Mouse (Mus musculus) neutrophil, adult 5-6 weeks (primary cell): ENCODE data around the gene Wdr60. TPM values are rescaled to one million over a fixed set of nuclear protein-coding genes. Genes with fewer than 3 reads are reported as not detected.
A peak's percentile ranks its signal among the peaks of the same experiment; 100 is the strongest.

ENCODE experiments used
- ATAC-seq: fragments of 151-379, 151-347 bp; 2 replicates; pipeline ENCODE4 v1.8.0; 2017; ENCODE audit warnings: mild to moderate bottlenecking, moderate TSS enrichment; ENCODE audit not compliant: insufficient number of reproducible peaks, poor library complexity, low FRiP score, severe bottlenecking; ENCODE audit errors: extremely low read depth
- total RNA-seq: library from RNA; stranded (forward); fragments of 200-1000 nt; gene quantifications from 2 replicates; pipeline ENCODE4 v1.2.3, GENCODE M21; 2017

Gene Wdr60
- total RNA-seq, 1 experiment from 2014 or later = 1.6 TPM

DNA sequence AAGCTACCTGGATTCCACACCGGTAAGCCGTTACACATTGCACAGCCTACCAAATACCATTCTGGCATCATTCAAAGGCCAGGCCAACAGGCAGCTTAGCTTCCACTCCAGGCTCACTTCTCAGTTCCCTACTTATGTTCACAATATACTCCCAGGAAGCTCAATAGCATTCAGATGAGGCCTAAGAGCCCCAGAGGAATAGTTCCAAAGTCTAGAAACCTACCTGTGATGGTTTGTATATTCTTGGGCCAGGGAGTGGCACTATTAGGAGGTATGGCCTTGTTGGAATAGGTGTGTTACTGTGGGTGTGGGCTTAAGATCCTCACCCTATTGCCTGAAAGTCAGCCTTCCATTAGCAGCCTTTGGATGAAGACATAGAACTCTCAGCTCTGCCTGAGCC is 8.2 kb upstream of the Wdr60 start:
- ATAC-seq = no peak

DNA sequence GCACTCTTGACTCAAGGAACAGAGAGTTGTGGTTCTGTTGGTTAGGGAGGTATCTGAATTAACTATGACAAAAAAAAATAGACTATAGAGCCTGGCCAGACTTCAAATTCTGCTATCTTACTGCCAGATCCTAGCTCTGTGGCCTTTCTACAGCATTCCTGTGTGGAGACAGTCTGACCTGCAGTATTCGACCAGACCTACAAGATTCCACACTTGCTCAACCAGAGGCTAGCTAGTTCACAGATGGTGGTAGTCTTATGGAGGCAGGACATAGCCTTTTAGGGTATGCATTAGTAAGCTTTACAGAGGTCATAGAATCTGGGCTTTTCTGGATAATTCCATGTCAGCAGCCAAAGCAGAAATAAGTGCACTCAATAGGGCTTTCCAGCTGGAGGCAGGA is 7.7 kb upstream of the Wdr60 start:
- ATAC-seq = no peak

DNA sequence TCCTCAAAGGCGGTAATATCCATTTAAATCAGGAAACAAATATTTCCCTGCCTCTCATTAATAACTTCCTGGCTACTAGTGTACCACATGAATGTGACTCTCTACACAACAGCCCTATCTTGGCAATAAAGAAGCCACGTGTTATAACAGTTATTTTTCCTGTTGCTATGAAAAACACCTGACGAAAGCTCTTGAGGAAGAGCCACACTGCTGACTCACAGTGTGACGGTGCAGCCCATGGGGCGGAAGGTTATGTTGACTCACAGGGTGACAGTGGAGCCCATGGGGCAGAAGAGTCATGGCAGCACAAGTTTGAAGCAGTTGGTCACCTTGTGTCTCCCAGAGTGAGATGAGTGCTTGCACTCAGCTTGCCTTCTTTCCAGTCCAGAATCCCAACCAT is 6.6 kb upstream of the Wdr60 start:
- peak; percentile 97 for ATAC-seq

DNA sequence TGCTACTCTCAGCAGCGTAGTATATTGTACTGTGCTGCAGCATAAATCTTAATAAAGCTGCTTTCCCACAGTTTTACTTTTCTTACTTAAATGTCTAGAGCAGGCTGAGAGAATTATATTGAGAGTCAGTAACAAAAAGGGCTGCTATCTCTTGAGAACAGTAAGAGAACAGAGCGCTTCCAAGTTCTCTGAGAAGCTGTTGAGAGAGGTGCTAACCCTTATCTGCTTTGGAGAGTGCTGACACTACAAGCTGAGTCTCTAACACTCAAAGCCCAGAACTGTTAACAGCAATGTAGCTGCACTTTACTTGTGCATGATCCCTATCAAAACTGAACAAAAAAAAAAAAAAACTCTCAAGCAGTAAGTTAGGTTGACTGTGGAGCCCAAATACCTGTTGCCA is 2.5 kb upstream of the Wdr60 start:
- no peak for ATAC-seq

DNA sequence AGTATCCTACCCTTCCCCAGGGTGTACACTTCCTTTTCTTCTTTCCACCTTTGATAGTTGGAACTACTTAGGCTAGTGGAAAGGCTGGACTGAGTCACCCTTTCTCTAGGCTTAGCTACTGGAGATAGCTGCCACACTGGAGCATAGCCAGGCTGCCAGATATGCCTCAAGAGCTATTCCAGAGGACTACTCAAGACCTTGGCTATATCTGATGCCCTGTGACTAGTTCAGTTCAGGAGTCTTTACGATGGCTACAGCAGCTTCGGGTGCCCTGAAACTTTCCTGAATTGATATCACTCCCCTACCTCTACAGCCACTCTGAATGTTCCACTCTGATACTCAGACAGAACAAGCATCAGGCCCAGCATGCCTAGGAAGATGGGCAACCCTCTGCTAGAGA is 1.9 kb upstream of the Wdr60 start:
- no peak for ATAC-seq

DNA sequence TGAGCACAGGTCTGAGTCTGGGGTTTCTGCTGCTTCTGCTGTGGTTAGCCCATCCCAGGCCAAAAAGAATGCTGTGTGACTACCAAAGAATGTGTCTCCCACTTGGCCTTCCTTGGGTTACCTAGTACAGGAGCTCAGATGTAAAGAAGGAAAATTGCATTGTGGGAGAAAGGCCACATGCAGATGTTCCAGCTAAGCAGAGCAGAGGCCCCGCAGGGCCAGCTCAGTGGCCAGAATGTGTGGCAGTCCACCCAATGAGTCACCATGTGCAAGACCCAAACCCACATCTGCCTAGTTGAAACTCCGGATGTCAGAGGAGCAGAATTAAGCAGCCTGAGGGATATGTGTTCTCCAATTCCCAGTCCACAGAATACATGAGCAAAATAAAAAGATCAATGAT is 4.5 kb downstream of the Wdr60 start:
- ATAC-seq = no peak

DNA sequence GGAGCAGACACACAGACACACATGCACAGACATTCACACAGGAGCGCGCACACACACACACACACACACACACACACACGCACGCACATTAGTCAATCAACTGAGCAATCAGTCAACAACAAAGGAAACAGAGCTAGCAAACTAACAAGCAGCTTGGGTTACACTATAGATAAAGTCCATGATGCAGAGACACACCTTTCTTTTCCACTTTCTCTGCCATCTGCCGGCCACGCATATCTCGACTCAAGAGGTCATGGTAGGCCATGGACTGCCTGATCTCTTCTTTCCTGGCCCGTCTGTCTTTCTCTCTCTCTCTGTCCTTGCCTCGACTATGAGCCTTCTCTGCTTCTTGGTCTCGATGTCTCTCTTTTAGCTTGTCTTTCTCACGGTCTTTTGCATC is 7.2 kb downstream of the Wdr60 start:
- ATAC-seq = no peak

DNA sequence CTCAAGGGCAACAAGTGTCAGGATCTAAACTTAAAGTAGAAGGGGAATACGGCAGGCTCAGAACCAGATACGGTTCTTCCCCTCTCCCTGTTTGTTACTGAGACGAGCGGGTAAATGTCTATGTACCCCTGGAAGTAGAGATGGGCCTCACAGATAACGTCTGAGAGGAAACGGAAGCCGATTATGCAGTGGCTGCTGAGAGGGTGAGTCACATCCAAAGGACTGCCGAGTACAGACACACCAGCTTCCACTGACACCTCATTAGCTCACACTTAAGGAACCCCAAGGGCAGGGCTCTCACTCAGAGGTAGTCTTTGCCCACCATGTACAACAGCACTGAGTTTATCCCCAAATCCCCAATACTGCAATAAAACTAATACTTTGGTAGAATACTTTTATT is 8.2 kb downstream of the Wdr60 start:
- ATAC-seq = no peak

DNA sequence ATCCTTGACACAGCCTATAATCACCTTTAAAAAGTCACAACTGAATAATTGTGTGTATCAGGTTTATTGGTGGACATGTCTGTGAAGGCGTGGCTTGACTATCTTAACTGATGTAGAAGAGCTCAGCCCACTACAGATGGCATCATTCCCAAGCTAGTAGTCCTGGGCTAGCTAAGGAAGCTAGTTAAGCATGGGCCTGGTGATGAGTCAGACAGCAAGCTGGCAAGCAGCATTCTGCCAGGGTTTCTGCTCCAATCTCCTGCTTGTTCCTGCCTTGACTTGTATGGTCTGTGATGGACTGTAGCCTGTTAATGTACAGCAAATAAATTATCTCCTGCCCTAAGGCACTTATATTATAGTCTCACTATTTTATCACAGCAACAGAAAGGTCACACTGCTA is 18.2 kb downstream of the Wdr60 start:
- ATAC-seq = no peak

DNA sequence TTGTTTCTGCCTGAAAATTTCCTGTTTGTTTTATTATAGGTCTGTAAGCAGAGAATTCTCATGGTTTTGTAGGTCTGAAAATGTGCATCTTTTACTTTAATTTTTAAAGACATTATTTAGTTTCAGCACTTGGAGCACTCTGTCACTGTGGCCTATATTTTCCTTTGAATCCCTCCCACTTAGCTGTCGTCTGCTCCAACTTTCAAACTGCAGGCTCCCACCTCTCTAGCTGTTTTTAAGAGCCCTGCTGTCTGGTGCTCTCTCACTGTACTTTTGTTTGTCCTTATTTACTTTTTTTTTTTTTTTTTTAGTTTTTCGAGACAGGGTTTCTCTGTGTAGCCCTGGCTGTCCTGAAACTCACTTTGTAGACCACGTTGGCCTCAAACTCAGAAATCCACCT is 24.0 kb downstream of the Wdr60 start:
- no peak for ATAC-seq

DNA sequence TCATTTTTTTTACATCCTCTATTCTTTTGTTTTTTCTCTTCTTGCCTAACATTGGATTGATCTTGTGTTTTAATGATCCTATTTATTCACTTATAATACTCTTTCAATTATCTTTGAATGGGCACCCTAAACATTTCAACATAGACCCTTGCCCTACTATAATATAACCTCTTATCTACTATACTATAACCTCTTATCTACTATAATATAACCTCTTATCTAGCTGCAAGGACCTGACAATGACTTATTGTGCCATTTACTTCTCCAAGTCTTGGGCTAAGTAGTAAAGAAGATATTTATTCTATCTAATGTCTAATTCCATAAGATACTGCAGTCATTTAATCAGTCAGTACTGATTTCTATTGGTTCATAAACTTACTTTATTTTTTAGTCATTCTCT is 24.5 kb downstream of the Wdr60 start:
- no peak for ATAC-seq

DNA sequence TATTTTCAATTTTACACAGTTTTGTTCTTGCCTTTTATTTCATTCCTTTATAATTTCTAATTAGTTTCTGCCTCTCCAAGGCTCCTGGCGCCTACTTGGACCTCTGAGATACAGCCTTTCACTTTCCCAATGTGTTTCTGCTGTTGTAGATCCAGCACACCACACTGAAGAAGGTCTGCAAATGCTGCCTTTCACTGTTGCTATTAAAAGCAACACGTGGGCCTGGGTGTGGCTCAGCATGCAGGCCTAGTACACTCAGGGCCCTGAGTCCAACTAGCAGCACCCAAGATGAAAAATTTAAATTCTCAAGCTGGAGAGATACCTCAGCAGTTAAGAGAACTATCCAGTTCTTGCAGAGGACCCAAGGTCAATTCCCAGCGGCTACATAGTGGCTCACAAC is 26.2 kb downstream of the Wdr60 start:
- ATAC-seq = no peak

DNA sequence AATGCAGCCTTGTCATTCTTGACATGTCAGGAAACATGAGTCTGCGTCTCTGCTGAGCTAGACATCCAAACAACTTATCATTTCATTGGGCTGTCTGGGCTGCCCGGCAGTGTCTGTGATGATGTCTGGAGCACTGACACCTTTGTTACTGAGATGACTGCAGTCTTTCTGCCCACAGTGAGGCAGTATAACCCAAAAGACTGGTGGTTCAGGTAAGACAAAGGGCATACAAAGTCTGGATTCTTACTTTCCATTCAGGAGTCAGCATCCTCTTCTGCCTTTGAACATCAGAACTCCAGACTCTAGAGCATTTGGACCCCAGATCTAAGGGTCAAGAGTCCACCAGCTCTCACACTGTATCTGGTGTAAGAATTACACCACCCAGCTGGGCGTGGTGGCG is 27.5 kb downstream of the Wdr60 start:
- ATAC-seq = 0 out of 2 replicates have a peak, but pooled peaks have one; percentile 13

DNA sequence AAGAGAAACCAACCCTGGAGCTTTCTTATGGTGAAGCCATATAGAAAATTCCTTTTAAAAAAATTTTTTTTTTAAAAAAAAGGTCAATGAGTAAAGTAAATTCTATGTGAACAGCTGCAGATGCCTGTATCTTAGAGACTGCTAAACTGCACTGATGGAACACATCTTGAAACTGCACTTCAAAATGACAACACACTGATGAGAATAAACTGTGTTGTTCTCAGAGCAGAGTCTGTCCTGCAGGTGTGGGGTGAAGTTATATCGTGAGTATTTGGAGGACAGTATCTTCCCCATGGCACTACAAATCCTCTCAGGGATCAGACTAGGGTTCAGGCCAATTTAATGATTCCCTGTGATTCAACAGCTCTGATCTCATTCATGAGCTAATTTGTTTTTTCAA is 30.8 kb downstream of the Wdr60 start:
- no peak for ATAC-seq

DNA sequence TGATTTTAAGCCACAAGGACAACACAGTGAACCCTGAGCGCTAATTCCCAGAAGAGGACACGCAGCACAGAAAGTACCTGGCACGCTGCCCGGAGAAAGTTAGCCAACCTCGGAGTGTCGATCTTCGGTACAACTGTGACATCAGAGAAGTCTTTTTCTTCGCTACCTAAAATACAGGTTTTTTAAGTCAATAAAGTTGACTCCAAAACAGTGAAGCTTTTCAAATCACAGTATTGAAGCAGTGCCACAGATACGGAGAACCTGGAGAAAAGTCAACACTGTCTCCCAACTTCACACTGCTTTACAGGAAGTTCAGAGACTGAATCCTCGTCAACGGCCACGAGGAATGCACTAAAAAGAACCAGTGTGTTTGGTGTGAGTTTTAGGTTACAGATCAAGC is 31.2 kb downstream of the Wdr60 start:
- no peak for ATAC-seq

DNA sequence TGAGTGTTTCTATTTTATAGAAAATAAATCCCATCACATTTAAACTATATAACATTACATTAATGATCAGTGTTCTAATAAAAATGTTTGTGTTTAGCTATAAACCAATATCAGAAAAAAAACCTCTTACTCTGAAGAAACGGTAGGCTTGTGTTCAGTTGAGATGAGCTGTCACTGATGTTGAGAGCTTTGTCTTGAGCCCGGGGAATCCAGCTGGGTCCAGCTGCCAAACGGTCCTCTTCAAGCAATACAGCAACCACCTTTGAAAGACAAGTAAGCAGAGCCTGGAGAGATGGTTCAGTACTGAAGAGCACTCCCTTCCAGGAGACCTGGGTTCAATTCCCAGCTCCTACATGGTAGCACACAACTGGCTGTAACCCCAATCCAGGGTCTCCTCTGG is 33.4 kb downstream of the Wdr60 start:
- no peak for ATAC-seq

DNA sequence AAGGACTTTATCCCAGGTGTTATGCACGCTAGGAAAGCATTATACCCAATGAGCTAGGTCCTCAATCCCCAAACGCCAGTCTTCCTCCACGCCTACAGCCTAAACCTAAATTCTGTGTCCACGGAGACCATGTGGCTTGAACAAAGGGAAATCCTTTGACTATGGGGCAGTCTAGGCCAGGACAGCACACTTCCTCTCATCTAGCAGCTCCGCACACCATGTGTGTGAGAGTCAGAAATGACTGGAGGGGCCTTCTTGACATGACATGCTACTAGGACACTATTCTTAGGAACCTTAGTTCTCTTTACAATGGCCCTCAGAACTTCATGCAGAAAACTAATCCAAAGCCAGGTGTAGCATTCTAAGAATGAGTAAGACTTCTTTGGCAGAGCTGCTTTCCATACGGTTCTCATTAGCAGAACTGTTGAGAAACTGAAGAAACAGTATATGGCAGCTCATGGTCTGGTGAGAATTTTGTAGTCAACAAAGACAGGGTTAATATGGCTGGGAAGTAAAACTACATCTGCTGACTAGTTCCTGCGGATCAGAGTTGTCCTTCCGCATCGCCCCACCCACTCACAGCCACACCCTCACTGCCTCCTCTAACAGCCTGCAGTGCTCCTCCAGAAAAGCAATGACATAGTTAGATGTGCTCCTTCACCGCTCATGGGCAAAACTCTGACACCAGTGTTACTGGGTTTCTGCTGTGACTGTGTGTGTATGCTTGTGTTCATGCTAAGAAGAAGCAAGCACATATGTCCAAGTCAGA is 36.3 kb downstream of the Wdr60 start:
- no peak for ATAC-seq

DNA sequence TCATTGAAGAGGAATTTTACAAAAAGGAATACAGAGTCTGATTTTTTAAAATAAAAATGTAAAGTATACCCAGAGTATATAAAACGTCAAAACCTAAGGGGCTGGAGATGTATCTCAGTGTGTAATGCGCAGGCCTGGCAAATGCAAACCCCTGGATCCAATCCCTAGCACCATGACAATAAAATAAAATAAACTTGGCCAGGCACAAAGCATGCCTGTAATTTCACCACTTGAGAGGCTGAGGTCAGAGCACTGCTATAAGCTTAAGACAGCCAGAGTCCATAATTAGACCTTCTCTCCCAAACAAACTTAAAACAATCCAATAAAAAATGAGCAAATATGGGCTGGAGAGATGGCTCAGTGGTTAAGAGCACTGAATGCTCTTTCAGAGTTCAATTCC is 39.7 kb downstream of the Wdr60 start:
- ATAC-seq = no peak

DNA sequence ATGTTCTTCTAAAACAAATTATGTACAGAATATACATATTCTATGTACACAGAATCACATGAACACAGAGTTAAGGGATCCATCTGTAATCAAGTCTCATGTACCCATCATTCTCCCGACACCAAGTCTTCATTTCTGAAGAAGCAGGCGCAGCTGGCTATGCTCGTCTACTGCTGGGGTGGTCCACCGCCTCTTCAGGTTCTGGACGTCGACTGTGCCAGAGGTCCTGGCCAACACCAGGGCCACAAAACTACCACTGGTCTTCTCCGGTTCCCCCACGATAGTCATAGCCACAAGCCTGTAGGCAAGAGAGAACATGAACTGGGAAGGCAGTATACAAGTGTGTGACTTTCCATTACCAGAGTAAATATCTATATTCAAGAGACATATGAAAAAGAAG is 55.3 kb downstream of the Wdr60 start:
- no peak for ATAC-seq

DNA sequence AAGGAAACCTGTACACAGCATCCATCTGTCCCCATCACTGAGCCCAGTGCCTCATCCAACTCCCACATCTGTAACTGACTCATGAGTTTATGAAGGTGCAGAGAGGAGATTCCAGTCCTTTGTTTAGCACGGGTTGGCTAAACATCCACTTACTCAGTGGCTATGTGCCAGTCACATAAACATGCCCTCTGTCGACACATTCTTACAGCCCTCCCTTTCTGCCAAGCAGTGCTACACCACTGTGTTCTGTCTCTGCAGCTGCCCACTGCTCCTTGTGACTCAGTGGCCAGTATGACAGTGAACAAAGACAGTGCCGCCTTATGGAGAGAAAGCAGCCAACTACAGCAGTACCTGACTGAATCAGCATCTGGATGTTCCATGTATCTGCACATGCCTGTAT is 57.1 kb downstream of the Wdr60 start:
- no peak for ATAC-seq
